Mouse (Mus musculus): ENCODE data around the gene Pja2. TPM values are rescaled to one million over a fixed set of nuclear protein-coding genes. Genes with fewer than 3 reads are reported as not detected.

Pja2 gene
- 1.2 and 2.6 TPM in 2 replicates for polyA plus RNA-seq (2012; ENCODE audit: low replicate concordance)

DNA sequence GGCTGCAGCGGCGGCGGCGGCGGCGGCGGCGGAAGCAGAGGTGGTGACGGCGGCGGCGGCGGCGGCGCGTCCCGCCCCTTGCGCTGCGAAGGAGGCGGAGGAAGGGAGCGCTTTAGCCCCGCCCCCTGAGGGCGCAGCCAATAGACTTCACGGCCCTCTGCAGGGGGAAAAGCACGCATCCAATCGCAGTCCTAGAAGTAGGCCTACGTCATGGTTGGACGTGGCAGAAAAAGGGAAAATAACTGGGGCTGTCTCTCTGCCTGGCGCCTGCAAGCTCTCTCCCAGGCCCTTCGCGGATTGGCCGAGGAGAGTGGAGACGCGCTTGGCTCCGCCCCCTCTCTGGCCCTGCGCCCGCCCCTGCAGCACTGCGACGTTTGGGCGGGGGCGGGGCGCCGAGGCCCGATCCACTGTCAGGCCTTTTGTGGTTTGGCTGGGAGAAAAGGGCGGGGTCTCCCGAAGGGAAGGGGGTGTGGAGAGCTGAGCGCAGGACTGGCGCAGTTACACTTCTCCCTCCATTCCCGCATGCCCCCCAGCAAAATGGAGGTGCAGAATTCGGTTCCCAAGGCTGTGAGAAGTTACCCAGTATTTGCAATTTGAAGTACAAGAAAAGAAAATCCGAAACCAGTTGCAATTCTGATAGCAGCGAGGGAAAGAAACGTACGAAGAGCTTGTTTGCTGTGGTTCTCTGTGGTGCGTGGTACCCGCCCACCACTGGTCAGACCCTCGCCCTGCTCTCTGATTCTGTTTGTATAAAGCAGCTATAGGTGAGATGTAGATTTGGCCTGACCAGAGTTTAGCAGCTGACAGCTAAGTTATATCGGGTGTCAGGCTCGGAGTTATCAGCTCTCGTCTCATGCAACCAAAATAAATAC, at the start of gene Pja2:
Pja2 (minus strand) TSS at position 19 of the 872 bp plus-strand sequence.

Measured in hematopoietic multipotent progenitor cell, adult 10-12 weeks (in vitro differentiated cells).